Mouse (Mus musculus): ENCODE measurements at regions not wholly inside any gene's neighbourhood (a gene's known extent, or its start where the extent isn't known, plus 50 kb on each side); places are given as distances from the start of the nearest gene placed in this dataset.

DNA sequence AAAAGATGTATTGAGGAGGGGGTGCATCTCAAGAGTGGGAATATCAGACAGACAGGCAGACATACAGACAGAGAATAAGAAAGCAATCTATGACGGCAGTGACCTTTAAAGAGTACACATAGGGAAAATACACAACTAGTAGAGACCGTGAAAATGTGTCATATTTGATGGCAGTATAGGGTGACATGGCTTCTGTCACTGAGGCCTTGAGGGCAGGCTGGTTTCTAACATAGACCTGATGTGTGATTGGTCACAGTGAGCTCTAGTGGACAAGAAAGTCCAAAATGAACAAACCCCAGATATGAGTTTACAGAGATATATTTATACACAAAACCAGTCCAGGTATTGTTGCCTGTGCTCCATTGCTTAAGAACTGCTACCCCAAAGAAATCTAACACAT, 196.3 kb downstream of the 1190002N15Rik start:
- TF ChIP-seq EP300 (IDR thresholded peaks at IDR 0.05; ENCODE audit: low read depth) (no peak), CTCF (IDR thresholded peaks at IDR 0.05; ENCODE audit: low read depth) (no peak)
